Mouse (Mus musculus): Measurements from ENCODE around the gene Il18rap. TPM values are rescaled to one million over a fixed set of nuclear protein-coding genes. Genes with fewer than 3 reads are reported as not detected.

Gene Il18rap
- polyA plus RNA-seq, 1 experiment from 2014 or later, result 0.08 TPM

- Histone ChIP-seq H3K9ac (ENCODE audit: low read length) (no peak overlapping the region), H3K27me3 (replicated peaks; ENCODE audit: control insufficient read depth, insufficient read depth, low read length) (no peaks in the 10 kb centered on the region), H3K9me3 (replicated peaks; ENCODE audit: control insufficient read depth, low read length) (no peaks in the 10 kb centered on the region), H3K4me2 (ENCODE audit: low read length) (no peak overlapping the region), H3K27ac (ENCODE audit: low read depth, low read length) (no peak overlapping the region), H3K4me3 (ENCODE audit: low read depth, low read length) (no peak overlapping the region), H3K4me1 (ENCODE audit: control insufficient read depth, insufficient read depth, low read length) (no peaks in the 10 kb centered on the region), H3K36me3 (ENCODE audit: control insufficient read depth, insufficient read depth, low read length) (no peaks in the 10 kb centered on the region)
- WGBS, result 87% methylated on average over 7 of the region's 7 CpGs
- no peak for DNase-seq (ENCODE audit: low spot score)
- no peak for ATAC-seq
Measured at GRCm38 (mm10) chr1:40522918-40523317, 7.8 kb downstream of the Il18rap start.

GRCm38 (mm10) chr1:40523971-40524722, 9.0 kb downstream of the Il18rap start:
- Histone ChIP-seq H3K9ac (ENCODE audit: low read length) (no peak overlapping the region), H3K36me3 (ENCODE audit: control insufficient read depth, insufficient read depth, low read length) (no peaks in the 10 kb centered on the region), H3K27me3 (replicated peaks; ENCODE audit: control insufficient read depth, insufficient read depth, low read length) (no peaks in the 10 kb centered on the region), H3K4me3 (ENCODE audit: low read depth, low read length) (no peak overlapping the region), H3K4me2 (ENCODE audit: low read length) (no peak overlapping the region), H3K4me1 (ENCODE audit: control insufficient read depth, insufficient read depth, low read length) (no peaks in the 10 kb centered on the region), H3K27ac (ENCODE audit: low read depth, low read length) (no peak overlapping the region), H3K9me3 (replicated peaks; ENCODE audit: control insufficient read depth, low read length) (no peaks in the 10 kb centered on the region)
- 91% methylated on average over 5 of the region's 5 CpGs for WGBS
- ATAC-seq, result no peak
- DNase-seq (ENCODE audit: low spot score), result no peak

GRCm38 (mm10) chr1:40529287-40529686, 14.1 kb downstream of the Il18rap start:
- no peak for DNase-seq (ENCODE audit: low spot score)
- ATAC-seq, result no peak
- WGBS, result 94% methylated on average over 5 of the region's 5 CpGs

GRCm38 (mm10) chr1:40537577-40537976, 22.4 kb downstream of the Il18rap start:
- no peak for DNase-seq (ENCODE audit: low spot score)
- no peak overlapping the region for H3K4me3 ChIP-seq (ENCODE audit: low read depth, low read length)
- no peak overlapping the region for H3K27ac ChIP-seq (ENCODE audit: low read depth, low read length)
- no peaks in the 10 kb centered on the region for H3K9me3 ChIP-seq (replicated peaks; ENCODE audit: control insufficient read depth, low read length)
- H3K4me2 ChIP-seq (ENCODE audit: low read length), result no peak overlapping the region
- no peaks in the 10 kb centered on the region for H3K27me3 ChIP-seq (replicated peaks; ENCODE audit: control insufficient read depth, insufficient read depth, low read length)
- H3K36me3 ChIP-seq (ENCODE audit: control insufficient read depth, insufficient read depth, low read length), result no peaks in the 10 kb centered on the region
- H3K9ac ChIP-seq (ENCODE audit: low read length), result no peak overlapping the region
- H3K4me1 ChIP-seq (ENCODE audit: control insufficient read depth, insufficient read depth, low read length), result no peaks in the 10 kb centered on the region
- WGBS, result 80% methylated on average over 5 of the region's 5 CpGs
- ATAC-seq, result no peak

More at GRCm38 (mm10) chr1:40529287-40529686, 14.1 kb downstream of the Il18rap start:
- H3K27me3 ChIP-seq (replicated peaks; ENCODE audit: control insufficient read depth, insufficient read depth, low read length), result no peaks in the 10 kb centered on the region
- H3K9ac ChIP-seq (ENCODE audit: low read length), result no peak overlapping the region
- no peaks in the 10 kb centered on the region for H3K4me1 ChIP-seq (ENCODE audit: control insufficient read depth, insufficient read depth, low read length)
- no peak overlapping the region for H3K27ac ChIP-seq (ENCODE audit: low read depth, low read length)
- H3K36me3 ChIP-seq (ENCODE audit: control insufficient read depth, insufficient read depth, low read length), result no peaks in the 10 kb centered on the region
- no peak overlapping the region for H3K4me2 ChIP-seq (ENCODE audit: low read length)
- no peaks in the 10 kb centered on the region for H3K9me3 ChIP-seq (replicated peaks; ENCODE audit: control insufficient read depth, low read length)
- H3K4me3 ChIP-seq (ENCODE audit: low read depth, low read length), result no peak overlapping the region

- peak; percentile 29; the same call in 1 of the 2 replicates for ATAC-seq
- Histone ChIP-seq H3K9me3 (replicated peaks; ENCODE audit: control insufficient read depth, low read length) (no peaks in the 10 kb centered on the region), H3K4me2 (ENCODE audit: low read length) (no peak overlapping the region), H3K9ac (ENCODE audit: low read length) (no peak overlapping the region), H3K36me3 (ENCODE audit: control insufficient read depth, insufficient read depth, low read length) (no peaks in the 10 kb centered on the region), H3K27ac (ENCODE audit: low read depth, low read length) (no peak overlapping the region), H3K27me3 (replicated peaks; ENCODE audit: control insufficient read depth, insufficient read depth, low read length) (no peaks in the 10 kb centered on the region), H3K4me3 (ENCODE audit: low read depth, low read length) (no peak overlapping the region), H3K4me1 (ENCODE audit: control insufficient read depth, insufficient read depth, low read length) (no peaks in the 10 kb centered on the region)
- WGBS, result 0% methylated on average over 2 of the region's 2 CpGs
- DNase-seq (ENCODE audit: low spot score), result peak; percentile 86
Measured at GRCm38 (mm10) chr1:40544650-40545049, 29.5 kb downstream of the Il18rap start.

GRCm38 (mm10) chr1:40546645-40547044, 31.5 kb downstream of the Il18rap start:
- Histone ChIP-seq H3K36me3 (ENCODE audit: control insufficient read depth, insufficient read depth, low read length) (no peaks in the 10 kb centered on the region), H3K4me2 (ENCODE audit: low read length) (no peak overlapping the region), H3K9me3 (replicated peaks; ENCODE audit: control insufficient read depth, low read length) (no peaks in the 10 kb centered on the region), H3K9ac (ENCODE audit: low read length) (no peak overlapping the region), H3K27ac (ENCODE audit: low read depth, low read length) (no peak overlapping the region), H3K4me1 (ENCODE audit: control insufficient read depth, insufficient read depth, low read length) (no peaks in the 10 kb centered on the region), H3K4me3 (ENCODE audit: low read depth, low read length) (no peak overlapping the region), H3K27me3 (replicated peaks; ENCODE audit: control insufficient read depth, insufficient read depth, low read length) (no peaks in the 10 kb centered on the region)
- 82% methylated on average over 4 of the region's 4 CpGs for WGBS
- ATAC-seq (no peak), DNase-seq (ENCODE audit: low spot score) (no peak)

GRCm38 (mm10) chr1:40547064-40547572, 32.0 kb downstream of the Il18rap start:
- no peaks in the 10 kb centered on the region for H3K27me3 ChIP-seq (replicated peaks; ENCODE audit: control insufficient read depth, insufficient read depth, low read length)
- peak; percentile 48; the same call in 1 of the 2 replicates for ATAC-seq
- peak; percentile 39 for DNase-seq (ENCODE audit: low spot score)
- H3K9ac ChIP-seq (ENCODE audit: low read length), result no peak overlapping the region
- H3K4me3 ChIP-seq (ENCODE audit: low read depth, low read length), result no peak overlapping the region
- H3K27ac ChIP-seq (ENCODE audit: low read depth, low read length), result no peak overlapping the region
- no peaks in the 10 kb centered on the region for H3K4me1 ChIP-seq (ENCODE audit: control insufficient read depth, insufficient read depth, low read length)
- H3K9me3 ChIP-seq (replicated peaks; ENCODE audit: control insufficient read depth, low read length), result no peaks in the 10 kb centered on the region
- no peaks in the 10 kb centered on the region for H3K36me3 ChIP-seq (ENCODE audit: control insufficient read depth, insufficient read depth, low read length)
- 60% methylated on average over 11 of the region's 11 CpGs for WGBS
- no peak overlapping the region for H3K4me2 ChIP-seq (ENCODE audit: low read length)

- no peak overlapping the region for H3K4me2 ChIP-seq (ENCODE audit: low read length)
- peak; percentile 3 for DNase-seq (ENCODE audit: low spot score)
- ATAC-seq, result peak; percentile 37; the same call in 1 of the 2 replicates
Measured at GRCm38 (mm10) chr1:40547762-40548161, 32.6 kb downstream of the Il18rap start.

GRCm38 (mm10) chr1:40569374-40569773, 54.2 kb downstream of the Il18rap start:
- no peak for DNase-seq (ENCODE audit: low spot score)
- Histone ChIP-seq H3K9ac (ENCODE audit: low read length) (no peak overlapping the region), H3K27ac (ENCODE audit: low read depth, low read length) (no peak overlapping the region)

More at GRCm38 (mm10) chr1:40547762-40548161, 32.6 kb downstream of the Il18rap start:
- no peak overlapping the region for H3K27ac ChIP-seq (ENCODE audit: low read depth, low read length)
- no peak overlapping the region for H3K9ac ChIP-seq (ENCODE audit: low read length)
- no peak overlapping the region for H3K4me3 ChIP-seq (ENCODE audit: low read depth, low read length)
- no peaks in the 10 kb centered on the region for H3K36me3 ChIP-seq (ENCODE audit: control insufficient read depth, insufficient read depth, low read length)
- no peaks in the 10 kb centered on the region for H3K9me3 ChIP-seq (replicated peaks; ENCODE audit: control insufficient read depth, low read length)
- WGBS, result 61% methylated on average over 10 of the region's 10 CpGs
- H3K27me3 ChIP-seq (replicated peaks; ENCODE audit: control insufficient read depth, insufficient read depth, low read length), result no peaks in the 10 kb centered on the region
- no peaks in the 10 kb centered on the region for H3K4me1 ChIP-seq (ENCODE audit: control insufficient read depth, insufficient read depth, low read length)

More at GRCm38 (mm10) chr1:40569374-40569773, 54.2 kb downstream of the Il18rap start:
- Histone ChIP-seq H3K27me3 (replicated peaks; ENCODE audit: control insufficient read depth, insufficient read depth, low read length) (no peaks in the 10 kb centered on the region), H3K9me3 (replicated peaks; ENCODE audit: control insufficient read depth, low read length) (no peaks in the 10 kb centered on the region), H3K4me3 (ENCODE audit: low read depth, low read length) (no peak overlapping the region), H3K36me3 (ENCODE audit: control insufficient read depth, insufficient read depth, low read length) (no peaks in the 10 kb centered on the region), H3K4me1 (ENCODE audit: control insufficient read depth, insufficient read depth, low read length) (no peaks in the 10 kb centered on the region), H3K4me2 (ENCODE audit: low read length) (no peak overlapping the region)
- no peak for ATAC-seq
- 84% methylated on average over 4 of the region's 4 CpGs for WGBS
